Mouse (Mus musculus) spleen, postnatal 4 days (tissue): ENCODE data around the gene Slc41a3.

ENCODE experiments used
- DNase-seq, 2 experiments: peaks; one replicate each; pipeline ENCODE4 v3.0.0; 2022; ENCODE audit warnings: low spot score in 2 of 2

Slc41a3 gene

GRCm38 (mm10) chr6:90683831-90684532 is 79.5 kb downstream of the Slc41a3 start:
- no peak for DNase-seq

GRCm38 (mm10) chr6:90686812-90687211 is 82.3 kb downstream of the Slc41a3 start:
- DNase-seq = no peak

GRCm38 (mm10) chr6:90688003-90688402 is 83.5 kb downstream of the Slc41a3 start:
- DNase-seq = no peak

- DNase-seq = no peak
Measured at GRCm38 (mm10) chr6:90688742-90689141, 84.2 kb downstream of the Slc41a3 start.

- DNase-seq = no peak
Measured at GRCm38 (mm10) chr6:90689500-90689899, 85.0 kb downstream of the Slc41a3 start.

GRCm38 (mm10) chr6:90691935-90692334 is 87.4 kb downstream of the Slc41a3 start:
- DNase-seq = no peak

GRCm38 (mm10) chr6:90692404-90692803 is 87.9 kb downstream of the Slc41a3 start:
- DNase-seq = no peak

GRCm38 (mm10) chr6:90695754-90696153 is 91.2 kb downstream of the Slc41a3 start:
- no peak for DNase-seq
